Mouse (Mus musculus): Measurements from ENCODE around the gene Negr1.

- no peak for TF ChIP-seq POLR2A (IDR thresholded peaks at IDR 0.05; ENCODE audit: extremely low read depth, insufficient read depth, low read length)
- no peak for TF ChIP-seq CTCF (IDR thresholded peaks at IDR 0.05; ENCODE audit: extremely low read depth, insufficient read depth, low read length)
Measured at GRCm38 (mm10) chr3:156563353-156563752, 1.8 kb downstream of the Negr1 start.
